Mouse (Mus musculus) hematopoietic multipotent progenitor cell, adult 10-12 weeks (in vitro differentiated cells): ENCODE measurements around the gene Tmem205. TPM values are rescaled to one million over a fixed set of nuclear protein-coding genes. Genes with fewer than 3 reads are reported as not detected.

Source experiments
- polyA plus RNA-seq: library from polyadenylated mRNA; stranded (reverse); fragments of >175 nt; gene quantifications from 2 replicates; pipeline ENCODE4 v1.2.3, GENCODE M21; 2012; ENCODE audit warnings: low replicate concordance

The Tmem205 gene
- polyA plus RNA-seq = 5.2 and 8.3 TPM in 2 replicates

GRCm38 (mm10) chr9:21927208-21927753, at the start of gene Tmem205, which contains the start of gene Ccdc159:
Gene Tmem205 (minus strand): TSS chr9:21927556.
Gene Ccdc159 (plus strand): TSS chr9:21927471.

GRCm38 (mm10) chr9:21963417-21963816, 36.1 kb upstream of the Tmem205 start, which contains the start of gene Epor:
Gene Epor (minus strand): TSS chr9:21963506.

GRCm38 (mm10) chr9:21955570-21956281, 28.4 kb upstream of the Tmem205 start, which contains the start of gene Swsap1:
Gene Swsap1 (plus strand): TSS chr9:21955755.

GRCm38 (mm10) chr9:21936692-21937570, 9.6 kb upstream of the Tmem205 start, which contains the start of gene Plppr2:
Gene Plppr2 (plus strand): TSS chr9:21937033.

GRCm38 (mm10) chr9:21918035-21918592, 9.2 kb downstream of the Tmem205 start, which contains the start of gene Rab3d:
Gene Rab3d (minus strand): TSS chr9:21918192.

Other genes with a start within 250 kb of the Tmem205 start
- gene Ldlr, start 204.1 kb downstream of the Tmem205 start, polyA plus RNA-seq = 7.4 and 12.5 TPM in 2 replicates
- 12.5 and 16.7 TPM in 2 replicates for gene Spc24, start 167.3 kb downstream of the Tmem205 start, polyA plus RNA-seq
- gene Kank2, start 128.8 kb downstream of the Tmem205 start, polyA plus RNA-seq = 1.2 and 2.7 TPM in 2 replicates
- gene Angptl8, start 92.0 kb downstream of the Tmem205 start, polyA plus RNA-seq = 0.15 and 1.3 TPM in 2 replicates
- 8.1 and 14.3 TPM in 2 replicates for gene Dock6, start 74.9 kb downstream of the Tmem205 start, polyA plus RNA-seq
- gene Rab3d, start 9.4 kb downstream of the Tmem205 start, polyA plus RNA-seq = 10.7 and 28.7 TPM in 2 replicates
- gene Ccdc159, start 85 bp downstream of the Tmem205 start, polyA plus RNA-seq = not detected in 2 replicates
- 4.2 and 8.8 TPM in 2 replicates for gene Plppr2, start 9.5 kb upstream of the Tmem205 start, polyA plus RNA-seq
- gene Swsap1, start 28.2 kb upstream of the Tmem205 start, polyA plus RNA-seq = 8.5 and 16.9 TPM in 2 replicates
- gene Epor, start 36.0 kb upstream of the Tmem205 start, polyA plus RNA-seq = 12.6 and 83.6 TPM in 2 replicates
- 5.2 and 5.6 TPM in 2 replicates for gene Rgl3, start 61.9 kb upstream of the Tmem205 start, polyA plus RNA-seq
- 0.12 TPM in 2 replicates for gene Ccdc151, start 75.1 kb upstream of the Tmem205 start, polyA plus RNA-seq
- gene Prkcsh, start 75.2 kb upstream of the Tmem205 start, polyA plus RNA-seq = 81.6 and 112 TPM in 2 replicates
- gene Elavl3, start 124.5 kb upstream of the Tmem205 start, polyA plus RNA-seq = 0.15 TPM in 1 of 2 replicates, not detected in the other
- gene Gm49318, start 143.7 kb upstream of the Tmem205 start, polyA plus RNA-seq = not detected in 2 replicates
- 22.4 and 38.4 TPM in 2 replicates for gene Zfp653, start 143.8 kb upstream of the Tmem205 start, polyA plus RNA-seq
- gene Ecsit, start 157.9 kb upstream of the Tmem205 start, polyA plus RNA-seq = 13.3 and 22.4 TPM in 2 replicates
- not detected in 2 replicates for gene Cnn1, start 171.7 kb upstream of the Tmem205 start, polyA plus RNA-seq
- gene Elof1, start 189.6 kb upstream of the Tmem205 start, polyA plus RNA-seq = 13.2 and 67.9 TPM in 2 replicates
- 89.9 and 193 TPM in 2 replicates for gene Acp5, start 208.2 kb upstream of the Tmem205 start, polyA plus RNA-seq
- 34.8 and 51.2 TPM in 2 replicates for gene Pigyl, start 229.3 kb upstream of the Tmem205 start, polyA plus RNA-seq